Comparison of ENCODE assay signal across 10 mouse cellular contexts in genomic region chr6:16487015-16487630, GRCm38 (mm10).
DNase-seq lines count a peak whose midpoint lies in the region; ATAC-seq lines count a peak whose summit lies in the region.
"Had no signal": no experiment of that assay in that cellular context is flagged by ENCODE, and none has a peak within 500 bp of the region (broad histone marks: within the 10 kb centered on the region; RNA-seq: fewer than 3 reads in every experiment).

No protein-coding gene starts in this region.

- peak overlapping the region; percentile 17; the same call in 1 of the 2 replicates for H3K4me2 ChIP-seq in lung, embryonic 16.5 days (ENCODE audit: low read depth, low read length)
- H3K4me2 ChIP-seq: midbrain, embryonic 13.5 days had no signal

- H3K27ac ChIP-seq in lung, embryonic 16.5 days (ENCODE audit: low read length) = no peak overlapping the region
- H3K27ac ChIP-seq: midbrain, embryonic 13.5 days had no signal

- H3K9ac ChIP-seq in lung, embryonic 16.5 days (ENCODE audit: low read length) = no peak overlapping the region
- H3K9ac ChIP-seq: midbrain, embryonic 13.5 days had no signal

- no peaks in the 10 kb centered on the region for H3K9me3 ChIP-seq in lung, embryonic 16.5 days (ENCODE audit: control insufficient read depth, low read length)
- H3K9me3 ChIP-seq: midbrain, embryonic 13.5 days had no signal

- no peaks in the 10 kb centered on the region for H3K36me3 ChIP-seq in lung, embryonic 16.5 days (ENCODE audit: control insufficient read depth, insufficient read depth, low read length)
- H3K36me3 ChIP-seq: midbrain, embryonic 13.5 days had no signal

- no peak for DNase-seq in lung, postnatal 36 days
- DNase-seq in cerebellum, postnatal 14 days = peak; percentile 38 to 64
- DNase-seq in layer of hippocampus, adult 9-10 months (ENCODE audit: low spot score) = peak; percentile 30
- peak; percentile 22 for DNase-seq in right cerebral cortex, postnatal 25 days
- DNase-seq in natural killer cell, adult 2 months (ENCODE audit: low spot score in 2 of 2) = no peak
- DNase-seq: adrenal gland, postnatal 36 days; thymus, postnatal 4 days had no signal

- H3K4me1 ChIP-seq in lung, embryonic 16.5 days (replicated peaks; ENCODE audit: control insufficient read depth, insufficient read depth, low read length) = no peaks in the 10 kb centered on the region
- H3K4me1 ChIP-seq: midbrain, embryonic 13.5 days had no signal

- H3K27me3 ChIP-seq in lung, embryonic 16.5 days (ENCODE audit: control insufficient read depth, insufficient read depth, low read depth, low read length) = no peaks in the 10 kb centered on the region
- H3K27me3 ChIP-seq: midbrain, embryonic 13.5 days had no signal

- WGBS in lung, embryonic 16.5 days = 47% methylated on average over 8 of the region's 8 CpGs

- no peak overlapping the region for H3K4me3 ChIP-seq in lung, embryonic 16.5 days (ENCODE audit: low read length)
- H3K4me3 ChIP-seq: midbrain, embryonic 13.5 days had no signal

- peak; percentile 99 for ATAC-seq in lung, embryonic 16.5 days (ENCODE audit: low read depth)
- ATAC-seq in inflammation-experienced regulatory T-cells, adult 6 months = no peak
- ATAC-seq: midbrain, embryonic 13.5 days had no signal

Comparison
In these comparisons a context has a peak if more than half of its experiments do, and no peak if none do; other contexts are left out.
1. DNase-seq: peak in cerebellum, postnatal 14 days (2 of 2), layer of hippocampus, adult 9-10 months (single experiment) and right cerebral cortex, postnatal 25 days (single experiment); none in lung, postnatal 36 days (single experiment) and natural killer cell, adult 2 months (0 of 2).